Mouse (Mus musculus): Measurements from ENCODE around the gene Opcml. TPM values are rescaled to one million over a fixed set of nuclear protein-coding genes. Genes with fewer than 3 reads are reported as not detected.

The Opcml gene
- total and polyA plus RNA-seq, 3 experiments: 0.94 to 1.3 (median 1.2) TPM

DNA sequence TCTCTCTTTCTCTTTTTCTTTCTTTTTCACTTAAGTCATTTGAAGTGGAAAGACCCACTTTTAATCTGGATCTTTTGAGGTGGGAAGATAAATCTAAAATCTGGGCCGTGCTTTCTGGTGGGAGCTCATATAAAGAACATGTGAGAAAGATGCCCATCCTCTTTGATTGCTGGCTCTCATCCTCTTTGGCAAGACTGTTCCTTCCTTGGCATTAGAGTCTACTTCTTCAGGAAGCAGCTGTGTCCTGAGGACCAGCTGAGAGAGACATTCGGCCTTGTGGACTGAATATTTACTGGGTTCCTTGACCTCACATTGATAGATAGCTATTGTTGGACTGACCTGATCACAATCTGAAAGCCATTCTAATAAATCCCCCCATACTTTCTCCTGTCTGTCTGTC lies 331.3 kb downstream of the Opcml start:
- Histone ChIP-seq H3K4me1 (ENCODE audit: control insufficient read depth, insufficient read depth, low read length) (no peaks in the 10 kb centered on the region), H3K36me3 (ENCODE audit: control insufficient read depth, insufficient read depth, low read length) (no peaks in the 10 kb centered on the region), H3K4me3 (no peak overlapping the region), H3K27me3 (ENCODE audit: control insufficient read depth, insufficient read depth, low read length) (no peaks in the 10 kb centered on the region), H3K27ac (no peak overlapping the region), H3K79me2 (replicated peaks; ENCODE audit: control insufficient read depth, insufficient read depth, low read length) (no peaks in the 10 kb centered on the region), H3K9ac (ENCODE audit: low read depth, low read length) (no peak overlapping the region)
- no peak for TF ChIP-seq CTCF (IDR thresholded peaks at IDR 0.05)
- TF ChIP-seq EP300 (IDR thresholded peaks at IDR 0.05; ENCODE audit: insufficient read depth, low read depth, low read length): no peak
- TF ChIP-seq POLR2A (IDR thresholded peaks at IDR 0.05; ENCODE audit: insufficient read depth, low read depth, low read length): no peak
- 53% methylated on average over 2 of the region's 2 CpGs for WGBS
- intact Hi-C loops (cut with DNase I): no loop called here
- DNase-seq: no peak

DNA sequence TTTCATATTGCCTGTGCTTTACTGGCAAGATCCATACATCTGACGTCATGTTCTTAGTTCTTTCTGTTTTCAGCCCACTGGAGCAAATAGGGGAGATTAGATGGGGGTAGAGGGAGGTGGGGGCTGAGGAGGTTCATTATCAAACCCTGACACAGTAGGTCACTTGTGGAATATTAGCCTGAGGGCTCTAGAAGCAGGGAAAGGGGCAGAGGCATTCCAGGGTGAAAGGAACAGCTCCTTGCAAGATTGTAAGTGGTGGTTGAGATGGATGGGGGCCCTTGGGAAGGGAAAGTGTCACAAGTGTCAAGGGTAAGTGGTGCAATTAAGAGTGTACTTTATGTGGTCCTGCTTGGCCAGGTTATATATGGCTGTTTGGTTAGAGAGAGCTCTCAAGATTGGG lies 338.2 kb downstream of the Opcml start:
- Histone ChIP-seq H3K27ac (no peak overlapping the region), H3K36me3 (ENCODE audit: control insufficient read depth, insufficient read depth, low read length) (no peaks in the 10 kb centered on the region), H3K27me3 (ENCODE audit: control insufficient read depth, insufficient read depth, low read length) (no peaks in the 10 kb centered on the region), H3K4me1 (ENCODE audit: control insufficient read depth, insufficient read depth, low read length) (no peaks in the 10 kb centered on the region), H3K4me3 (no peak overlapping the region), H3K79me2 (replicated peaks; ENCODE audit: control insufficient read depth, insufficient read depth, low read length) (no peaks in the 10 kb centered on the region), H3K9ac (ENCODE audit: low read depth, low read length) (no peak overlapping the region)
- TF ChIP-seq CTCF (IDR thresholded peaks at IDR 0.05) (no peak), EP300 (IDR thresholded peaks at IDR 0.05; ENCODE audit: insufficient read depth, low read depth, low read length) (no peak), POLR2A (IDR thresholded peaks at IDR 0.05; ENCODE audit: insufficient read depth, low read depth, low read length) (no peak)
- DNase-seq: no peak
- intact Hi-C loops (cut with DNase I): no loop called here
- WGBS: 51% methylated on average over 1 of the region's 1 CpGs

DNA sequence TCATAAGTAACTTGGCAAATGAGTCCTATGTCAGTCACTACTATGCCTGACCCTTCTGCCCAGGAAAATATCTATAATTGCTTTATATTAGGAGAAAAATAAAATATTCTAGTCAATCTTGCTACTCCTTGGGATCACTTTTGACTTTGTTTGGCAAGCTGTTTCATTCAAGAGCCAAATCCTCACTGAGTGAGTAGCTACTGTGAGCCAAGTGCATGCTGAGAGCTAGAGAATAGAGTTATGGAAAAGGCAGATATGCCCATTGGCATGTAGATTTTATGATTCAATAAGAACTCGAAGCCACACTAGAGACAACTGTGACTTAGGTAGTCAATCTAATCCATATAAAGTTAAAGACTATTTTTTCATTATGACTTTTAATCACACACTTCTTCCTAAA lies 340.9 kb downstream of the Opcml start:
- H3K27me3 ChIP-seq (ENCODE audit: control insufficient read depth, insufficient read depth, low read length): no peaks in the 10 kb centered on the region
- WGBS: 60% methylated on average over 1 of the region's 1 CpGs
- H3K4me3 ChIP-seq: no peak overlapping the region
- intact Hi-C loops (cut with DNase I): no loop called here
- DNase-seq: no peak
- H3K36me3 ChIP-seq (ENCODE audit: control insufficient read depth, insufficient read depth, low read length): no peaks in the 10 kb centered on the region
- H3K79me2 ChIP-seq (replicated peaks; ENCODE audit: control insufficient read depth, insufficient read depth, low read length): no peaks in the 10 kb centered on the region
- H3K27ac ChIP-seq: no peak overlapping the region
- no peak for TF ChIP-seq CTCF (IDR thresholded peaks at IDR 0.05)
- TF ChIP-seq POLR2A (IDR thresholded peaks at IDR 0.05; ENCODE audit: insufficient read depth, low read depth, low read length): no peak
- TF ChIP-seq EP300 (IDR thresholded peaks at IDR 0.05; ENCODE audit: insufficient read depth, low read depth, low read length): no peak
- no peak overlapping the region for H3K9ac ChIP-seq (ENCODE audit: low read depth, low read length)
- no peaks in the 10 kb centered on the region for H3K4me1 ChIP-seq (ENCODE audit: control insufficient read depth, insufficient read depth, low read length)

GRCm38 (mm10) chr9:28136614-28137013 lies 346.0 kb downstream of the Opcml start:
- no peak for DNase-seq
- H3K36me3 ChIP-seq (ENCODE audit: control insufficient read depth, insufficient read depth, low read length): no peaks in the 10 kb centered on the region
- no peaks in the 10 kb centered on the region for H3K4me1 ChIP-seq (ENCODE audit: control insufficient read depth, insufficient read depth, low read length)
- TF ChIP-seq POLR2A (IDR thresholded peaks at IDR 0.05; ENCODE audit: insufficient read depth, low read depth, low read length) (no peak), CTCF (IDR thresholded peaks at IDR 0.05) (no peak), EP300 (IDR thresholded peaks at IDR 0.05; ENCODE audit: insufficient read depth, low read depth, low read length) (no peak)
- no peaks in the 10 kb centered on the region for H3K27me3 ChIP-seq (ENCODE audit: control insufficient read depth, insufficient read depth, low read length)
- H3K27ac ChIP-seq: no peak overlapping the region
- no peak overlapping the region for H3K9ac ChIP-seq (ENCODE audit: low read depth, low read length)
- 65% methylated on average over 2 of the region's 2 CpGs for WGBS
- no peaks in the 10 kb centered on the region for H3K79me2 ChIP-seq (replicated peaks; ENCODE audit: control insufficient read depth, insufficient read depth, low read length)
- no peak overlapping the region for H3K4me3 ChIP-seq
- intact Hi-C loops (cut with DNase I): no loop called here

GRCm38 (mm10) chr9:28139957-28140597 lies 349.5 kb downstream of the Opcml start:
- H3K4me3 ChIP-seq: no peak overlapping the region

DNA sequence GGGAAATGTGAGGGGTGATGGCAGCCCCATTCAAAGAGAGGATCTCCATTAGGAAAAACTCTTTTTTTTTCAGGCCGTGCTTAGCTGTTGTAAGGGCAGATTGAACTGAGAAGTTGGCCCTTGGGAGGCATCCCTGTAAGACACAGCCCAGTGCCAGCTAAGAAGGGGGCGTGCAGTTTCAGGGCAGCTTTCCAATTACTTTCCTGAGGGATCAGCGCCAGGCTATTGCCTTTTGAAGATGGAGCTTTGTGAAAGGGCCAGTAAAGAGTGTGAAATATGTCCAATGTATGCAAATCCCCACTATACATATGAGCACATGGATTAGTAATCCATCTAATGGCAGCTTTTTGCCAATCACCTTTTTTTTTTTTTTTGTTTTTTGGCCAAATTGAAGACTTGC lies 358.9 kb downstream of the Opcml start:
- Histone ChIP-seq H3K27ac (no peak overlapping the region), H3K79me2 (replicated peaks; ENCODE audit: control insufficient read depth, insufficient read depth, low read length) (no peaks in the 10 kb centered on the region), H3K4me1 (ENCODE audit: control insufficient read depth, insufficient read depth, low read length) (no peaks in the 10 kb centered on the region), H3K9ac (ENCODE audit: low read depth, low read length) (no peak overlapping the region), H3K27me3 (ENCODE audit: control insufficient read depth, insufficient read depth, low read length) (no peaks in the 10 kb centered on the region), H3K36me3 (ENCODE audit: control insufficient read depth, insufficient read depth, low read length) (no peaks in the 10 kb centered on the region), H3K4me3 (no peak overlapping the region)
- DNase-seq: no peak
- intact Hi-C loops (cut with DNase I): no loop called here
- TF ChIP-seq CTCF (IDR thresholded peaks at IDR 0.05) (no peak), EP300 (IDR thresholded peaks at IDR 0.05; ENCODE audit: insufficient read depth, low read depth, low read length) (no peak), POLR2A (IDR thresholded peaks at IDR 0.05; ENCODE audit: insufficient read depth, low read depth, low read length) (no peak)
- WGBS: 74% methylated on average over 3 of the region's 3 CpGs

More at GRCm38 (mm10) chr9:28139957-28140597, 349.5 kb downstream of the Opcml start:
- DNase-seq: no peak
- 70% methylated on average over 12 of the region's 12 CpGs for WGBS
- Histone ChIP-seq H3K27me3 (ENCODE audit: control insufficient read depth, insufficient read depth, low read length) (no peaks in the 10 kb centered on the region), H3K9ac (ENCODE audit: low read depth, low read length) (no peak overlapping the region), H3K36me3 (ENCODE audit: control insufficient read depth, insufficient read depth, low read length) (no peaks in the 10 kb centered on the region), H3K79me2 (replicated peaks; ENCODE audit: control insufficient read depth, insufficient read depth, low read length) (no peaks in the 10 kb centered on the region), H3K27ac (no peak overlapping the region), H3K4me1 (ENCODE audit: control insufficient read depth, insufficient read depth, low read length) (no peaks in the 10 kb centered on the region)
- intact Hi-C loops (cut with DNase I): no loop called here
- TF ChIP-seq POLR2A (IDR thresholded peaks at IDR 0.05; ENCODE audit: insufficient read depth, low read depth, low read length) (no peak), EP300 (IDR thresholded peaks at IDR 0.05; ENCODE audit: insufficient read depth, low read depth, low read length) (no peak), CTCF (IDR thresholded peaks at IDR 0.05) (no peak)
